Mouse (Mus musculus): ENCODE results near the gene Glo1.
"Not testable (repeated sequence)": the region's sequence is repeated elsewhere in the genome, so short reads cannot be mapped to it uniquely, and the experiment has no call there.

DNA sequence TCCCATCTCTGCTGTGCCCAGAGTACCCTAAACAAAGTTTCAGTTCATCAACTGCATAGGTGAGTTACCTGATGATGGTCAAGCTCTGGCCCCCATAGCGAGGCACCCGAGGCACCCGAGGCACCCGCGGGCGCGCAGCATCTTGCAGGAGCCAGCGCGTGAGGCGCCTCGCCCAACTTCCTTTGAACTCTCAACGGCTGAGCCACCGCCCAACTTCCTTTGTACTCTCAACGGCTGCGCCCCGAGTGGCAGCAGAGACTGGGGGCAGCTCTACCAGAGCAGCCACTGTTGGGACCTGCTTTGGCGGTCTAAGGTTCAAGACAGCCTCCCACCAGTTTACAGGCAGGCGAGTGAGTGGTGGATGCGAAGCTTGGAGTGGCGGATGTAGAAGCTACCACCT, 2.5 kb downstream of the Glo1 start, which contains the start of gene Dnah8:
- TF ChIP-seq POLR2A (IDR thresholded peaks at IDR 0.05; ENCODE audit: borderline replicate concordance, control insufficient read depth, low read depth, low read length); CTCF (IDR thresholded peaks at IDR 0.05; ENCODE audit: control insufficient read depth, insufficient read depth, low read length): not testable (repeated sequence)

Measured in bone marrow, adult 2 months (tissue).